ENCODE assay signal across 14 mouse cellular contexts in the genomic region with DNA sequence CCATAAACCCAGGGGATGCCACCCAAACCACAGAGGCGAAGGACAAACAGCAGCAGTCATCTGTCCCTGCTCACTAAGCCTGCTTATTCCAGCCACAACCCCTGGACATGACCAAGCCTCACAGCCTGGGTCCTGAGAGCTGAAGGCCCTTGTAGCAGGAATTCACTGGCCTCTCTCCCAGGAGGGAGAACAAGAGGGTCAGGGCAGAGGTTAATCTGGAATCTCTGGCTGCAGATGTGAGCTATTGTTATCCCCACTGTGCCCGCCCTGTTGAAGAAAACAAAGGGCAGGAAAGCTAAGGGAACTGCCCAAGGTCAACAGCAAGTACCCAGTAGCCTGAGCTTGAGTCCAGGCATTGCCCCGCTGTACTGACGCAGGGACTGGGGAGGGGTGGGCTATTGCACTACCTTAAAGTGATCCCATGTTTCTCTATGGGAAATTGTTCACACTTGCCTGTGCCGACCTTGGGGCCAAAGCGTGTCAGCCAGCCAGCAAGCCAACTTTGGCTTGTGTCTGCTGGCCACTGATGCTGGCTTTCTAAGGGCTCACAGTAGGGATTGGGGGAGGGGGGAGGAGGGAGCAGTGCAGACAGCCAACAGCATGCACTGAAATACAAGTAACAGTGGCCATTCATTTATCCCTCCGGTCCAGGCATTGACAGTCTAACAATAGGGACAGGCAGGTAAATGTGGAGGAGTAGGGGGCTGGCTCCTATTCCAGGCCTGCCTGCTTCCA. TPM values are rescaled to one million over a fixed set of nuclear protein-coding genes. Genes with fewer than 3 reads are reported as not detected.
DNase-seq lines count a peak whose midpoint lies in the region; ATAC-seq and TF ChIP-seq lines count a peak whose summit lies in the region.
"Had no signal": no experiment of that assay in that cellular context is flagged by ENCODE, and none has a peak within 500 bp of the region (broad histone marks: within the 10 kb centered on the region; RNA-seq: fewer than 3 reads in every experiment).

No protein-coding gene starts in this region.

- H3K36me3 ChIP-seq in midbrain, embryonic 11.5 days (ENCODE audit: control insufficient read depth, insufficient read depth, low read length) = peaks cover 7% of the 10 kb centered on the region
- H3K36me3 ChIP-seq in midbrain, embryonic 14.5 days (ENCODE audit: control insufficient read depth, insufficient read depth, low read length) = peaks cover 14% of the 10 kb centered on the region
- peaks cover 15% of the 10 kb centered on the region; the same call in 1 of the 2 replicates for H3K36me3 ChIP-seq in heart, embryonic 14.5 days (ENCODE audit: control insufficient read depth, insufficient read depth, low read length)
- 0 out of 2 replicates have a peak, but pooled peaks cover 7% of the 10 kb centered on the region for H3K36me3 ChIP-seq in liver, postnatal 0 days (replicated peaks; ENCODE audit: insufficient read depth, low read length)

- intact Hi-C loops in left cerebral cortex, postnatal 36 days (cut with DNase I) = no loop called here

- WGBS in midbrain, embryonic 11.5 days = 19% methylated on average over 7 of the region's 7 CpGs
- 15% methylated on average over 7 of the region's 7 CpGs for WGBS in midbrain, embryonic 14.5 days
- WGBS in heart, embryonic 14.5 days = 51% methylated on average over 7 of the region's 7 CpGs
- 71% methylated on average over 7 of the region's 7 CpGs for WGBS in liver, postnatal 0 days (ENCODE audit: insufficient replicate concordance)

- peaks cover 22% of the 10 kb centered on the region for H3K4me1 ChIP-seq in midbrain, embryonic 11.5 days (ENCODE audit: control insufficient read depth, insufficient read depth, low read length)
- H3K4me1 ChIP-seq in midbrain, embryonic 14.5 days (ENCODE audit: control insufficient read depth, insufficient read depth, low read length) = no peaks in the 10 kb centered on the region
- peaks cover 41 to 48% of the 10 kb centered on the region in 2 experiments for H3K4me1 ChIP-seq in heart, embryonic 14.5 days (ENCODE audit: control insufficient read depth in 2 of 2, insufficient read depth in 2 of 2, low read length in 2 of 2)
- peaks cover 35% of the 10 kb centered on the region for H3K4me1 ChIP-seq in liver, postnatal 0 days (ENCODE audit: insufficient read depth)

- H3K27ac ChIP-seq in midbrain, embryonic 11.5 days (ENCODE audit: low read depth, low read length) = no peak overlapping the region; the same call in 1 of the 2 replicates
- no peak overlapping the region for H3K27ac ChIP-seq in midbrain, embryonic 14.5 days (replicated peaks; ENCODE audit: low read depth, low read length)
- H3K27ac ChIP-seq in heart, embryonic 14.5 days (replicated peaks in 1 of 2; ENCODE audit: control insufficient read depth in 1 of 2, insufficient read depth in 1 of 2, low read depth in 2 of 2, low read length in 2 of 2) = peak overlapping the region; percentile 58 to 72
- H3K27ac ChIP-seq in liver, postnatal 0 days (ENCODE audit: low read depth) = no peak overlapping the region
- H3K27ac ChIP-seq: hindbrain, embryonic 15.5 days; limb, embryonic 15.5 days; stomach, postnatal 0 days had no signal

- H3K9me3 ChIP-seq in midbrain, embryonic 11.5 days (ENCODE audit: control insufficient read depth, low read length) = no peaks in the 10 kb centered on the region
- no peaks in the 10 kb centered on the region for H3K9me3 ChIP-seq in midbrain, embryonic 14.5 days (ENCODE audit: control insufficient read depth, low read length)
- H3K9me3 ChIP-seq in heart, embryonic 14.5 days (ENCODE audit: control insufficient read depth, low read length) = no peaks in the 10 kb centered on the region
- H3K9me3 ChIP-seq in liver, postnatal 0 days (ENCODE audit: low read length) = no peaks in the 10 kb centered on the region
- H3K9me3 ChIP-seq: hindbrain, embryonic 15.5 days; limb, embryonic 15.5 days had no signal

- TF ChIP-seq CTCF in liver, postnatal 0 days (IDR thresholded peaks at IDR 0.05; ENCODE audit: low read depth) = no peak

- ATAC-seq in midbrain, embryonic 11.5 days (ENCODE audit: low FRiP score) = peak; percentile 54; the same call in 1 of the 2 replicates
- no peak for ATAC-seq in midbrain, embryonic 14.5 days (ENCODE audit: low FRiP score, low TSS enrichment)
- ATAC-seq in heart, embryonic 14.5 days (ENCODE audit: insufficient number of reproducible peaks, insufficient read depth, low FRiP score, low read depth) = no peak; the same call in 1 of the 2 replicates
- ATAC-seq in liver, postnatal 0 days = no peak

- no peak overlapping the region for H3K9ac ChIP-seq in midbrain, embryonic 11.5 days (ENCODE audit: low read length)
- H3K9ac ChIP-seq in midbrain, embryonic 14.5 days (replicated peaks; ENCODE audit: low read length) = no peak overlapping the region
- H3K9ac ChIP-seq in heart, embryonic 14.5 days (ENCODE audit: low read length) = peak overlapping the region; percentile 50
- H3K9ac ChIP-seq in liver, postnatal 0 days (replicated peaks) = no peak overlapping the region
- H3K9ac ChIP-seq: hindbrain, embryonic 15.5 days; limb, embryonic 15.5 days had no signal

- H3K4me2 ChIP-seq in midbrain, embryonic 11.5 days = no peak overlapping the region
- H3K4me2 ChIP-seq in midbrain, embryonic 14.5 days (ENCODE audit: low read length) = no peak overlapping the region
- no peak overlapping the region for H3K4me2 ChIP-seq in heart, embryonic 14.5 days (ENCODE audit: low read length)
- no peak overlapping the region for H3K4me2 ChIP-seq in liver, postnatal 0 days (ENCODE audit: low read depth, low read length)
- H3K4me2 ChIP-seq: hindbrain, embryonic 15.5 days; limb, embryonic 15.5 days had no signal

- H3K27me3 ChIP-seq in midbrain, embryonic 11.5 days (ENCODE audit: control insufficient read depth, insufficient read depth, low read length) = no peaks in the 10 kb centered on the region
- no peaks in the 10 kb centered on the region for H3K27me3 ChIP-seq in midbrain, embryonic 14.5 days (ENCODE audit: control insufficient read depth, insufficient read depth, low read length)
- H3K27me3 ChIP-seq in heart, embryonic 14.5 days (ENCODE audit: control insufficient read depth, insufficient read depth, low read length) = no peaks in the 10 kb centered on the region
- no peaks in the 10 kb centered on the region for H3K27me3 ChIP-seq in liver, postnatal 0 days (ENCODE audit: insufficient read depth, low read length)
- H3K27me3 ChIP-seq: hindbrain, embryonic 15.5 days; limb, embryonic 15.5 days had no signal

- peak; percentile 51 to 55 for DNase-seq in cerebellum, postnatal 14 days
- no peak for DNase-seq in cerebellum, postnatal 36 days
- peak; percentile 91 for DNase-seq in midbrain, embryonic 11.5 days (ENCODE audit: low spot score, missing footprints)
- no peak for DNase-seq in midbrain, embryonic 14.5 days
- no peak for DNase-seq in thymus, postnatal 25 days
- no peak for DNase-seq in left cerebral cortex, postnatal 36 days (ENCODE audit: low spot score in 2 of 2)
- no peak for DNase-seq in liver, postnatal 0 days
- DNase-seq: cerebellum, adult 2 months; kidney, postnatal 25 days; lung, postnatal 14 days had no signal

- no peak for TF ChIP-seq EP300 in liver, postnatal 0 days (IDR thresholded peaks at IDR 0.05; ENCODE audit: low read depth)

- no peak overlapping the region for H3K4me3 ChIP-seq in midbrain, embryonic 11.5 days (ENCODE audit: low read depth, low read length)
- H3K4me3 ChIP-seq in midbrain, embryonic 14.5 days (replicated peaks; ENCODE audit: low read depth, low read length) = no peak overlapping the region
- H3K4me3 ChIP-seq in heart, embryonic 14.5 days (ENCODE audit: control insufficient read depth in 1 of 2, insufficient read depth in 1 of 2, low read depth in 1 of 2, low read length in 2 of 2) = no peak overlapping the region
- H3K4me3 ChIP-seq in liver, postnatal 0 days (ENCODE audit: low read depth, low read length) = no peak overlapping the region
- H3K4me3 ChIP-seq: hindbrain, embryonic 15.5 days; limb, embryonic 15.5 days had no signal

RNA-seq across cellular contexts. Expression of gene Etv3, which starts 17.4 kb away (rescaled TPM):
- polyA plus RNA-seq in midbrain, embryonic 11.5 days (2014; fragmentation: Nextera tagmentation; extraction: Ambion mirVana) = 8.0 and 8.1 TPM in 2 replicates
- 7.0 and 8.3 TPM in 2 replicates for polyA plus RNA-seq in midbrain, embryonic 14.5 days (2014; fragmentation: Nextera tagmentation; extraction: Ambion mirVana)
- 7.3 and 9.3 TPM in 2 replicates for polyA plus RNA-seq in heart, embryonic 14.5 days (2014; fragmentation: Nextera tagmentation; extraction: Ambion mirVana)
- total RNA-seq in left cerebral cortex, postnatal 36 days (2021) = 10 to 100 TPM; 21.1 to 22.1 TPM
- 3.6 and 3.9 TPM in 2 replicates for polyA plus RNA-seq in liver, postnatal 0 days (2015; fragmentation: Nextera tagmentation; extraction: Ambion mirVana)

Comparison
In these comparisons a context has a peak if more than half of its experiments do, and no peak if none do; other contexts are left out.
1. DNase-seq: peak in cerebellum, postnatal 14 days (2 of 2) and midbrain, embryonic 11.5 days (single experiment); none in cerebellum, postnatal 36 days (0 of 2), midbrain, embryonic 14.5 days (single experiment), thymus, postnatal 25 days (single experiment), left cerebral cortex, postnatal 36 days (0 of 2) and liver, postnatal 0 days (single experiment).
2. H3K27ac ChIP-seq: peak in heart, embryonic 14.5 days (2 of 2); none in midbrain, embryonic 11.5 days (single experiment), midbrain, embryonic 14.5 days (single experiment) and liver, postnatal 0 days (single experiment).